Mouse (Mus musculus): ENCODE results near the gene Grwd1.
"Not testable (repeated sequence)": the region's sequence is repeated elsewhere in the genome, so short reads cannot be mapped to it uniquely, and the experiment has no call there.

The Grwd1 gene

GRCm38 (mm10) chr7:45830427-45831127 is at the start of gene Grwd1:
Gene Grwd1, minus strand, starts transcription at chr7:45830944.
- peak; percentile 76 for DNase-seq

DNA sequence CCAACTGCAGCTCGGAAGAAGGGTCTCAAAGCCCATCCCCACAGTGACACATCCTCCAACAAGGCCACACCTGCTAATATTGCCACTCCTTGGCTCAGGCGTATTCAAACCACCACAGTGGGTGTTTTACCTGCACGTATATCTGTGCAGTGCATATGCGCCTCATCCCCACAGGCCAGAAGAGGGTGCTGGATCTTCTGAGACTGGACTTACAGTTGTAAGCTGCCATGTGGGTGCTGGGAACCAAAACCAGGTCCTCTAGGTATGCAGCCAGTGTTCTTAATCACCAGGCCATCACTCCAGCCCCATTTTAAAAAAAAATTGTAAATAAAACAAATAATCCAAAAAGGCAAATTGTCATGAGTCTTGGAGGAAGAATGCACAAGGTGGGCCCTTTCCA is 49.8 kb upstream of the Grwd1 start:
- DNase-seq, result no peak

DNA sequence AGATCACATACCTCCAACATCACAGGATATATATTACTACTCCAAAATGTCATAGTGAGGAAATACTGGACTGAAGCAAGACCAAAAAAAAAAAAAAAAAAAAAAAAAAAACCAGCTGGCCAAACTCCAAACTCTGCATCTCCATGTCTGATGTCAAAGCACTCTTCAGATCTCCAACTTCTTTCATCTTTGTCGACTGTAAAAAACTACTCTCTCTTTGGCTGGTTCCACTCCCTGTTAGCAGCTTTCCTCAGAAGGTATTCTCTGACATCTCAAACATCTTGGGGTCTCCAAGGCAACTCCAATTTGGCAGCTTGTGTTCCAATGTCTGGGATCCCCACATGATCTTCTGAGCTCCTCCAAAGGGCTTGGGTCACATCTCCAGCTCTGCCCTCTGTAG is 47.5 kb upstream of the Grwd1 start, which contains the start of gene Grin2d:
Gene Grin2d (minus strand): TSS at position 101 of the 400 bp plus-strand sequence.
- not testable (repeated sequence) for DNase-seq

- DNase-seq, result no peak
Observed at GRCm38 (mm10) chr7:45876895-45877294, 46.2 kb upstream of the Grwd1 start.

GRCm38 (mm10) chr7:45873061-45873947 is 42.6 kb upstream of the Grwd1 start:
- DNase-seq, result peak; percentile 66

GRCm38 (mm10) chr7:45872624-45873023 is 41.9 kb upstream of the Grwd1 start, which contains the start of gene Kdelr1:
Gene Kdelr1, plus strand, starts transcription at chr7:45872772.
- DNase-seq, result peak; percentile 92

- no peak for DNase-seq
Observed at GRCm38 (mm10) chr7:45870282-45871058, 39.7 kb upstream of the Grwd1 start.

DNA sequence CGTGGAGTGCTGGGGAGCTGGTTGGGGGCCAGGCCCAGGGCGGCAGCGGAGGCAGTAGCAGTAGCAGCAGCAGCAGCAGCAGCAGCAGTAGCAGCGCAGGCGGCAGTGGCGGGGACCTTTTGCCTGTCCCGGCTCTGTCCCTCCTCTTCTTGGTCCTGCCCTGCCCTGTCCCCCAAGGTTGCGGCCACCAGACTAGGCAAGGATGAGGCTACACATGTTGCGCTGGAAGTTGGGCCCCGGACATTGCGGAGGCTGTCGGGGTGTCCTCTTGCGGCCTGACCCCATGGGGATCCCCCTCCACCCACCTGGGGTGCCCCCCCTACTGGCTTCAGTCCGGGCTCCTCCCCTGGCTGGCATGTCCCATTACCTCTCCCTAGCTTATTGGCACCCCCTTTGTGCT is 39.0 kb upstream of the Grwd1 start:
- DNase-seq, result no peak

- no peak for DNase-seq
Observed at GRCm38 (mm10) chr7:45869107-45869670, 38.4 kb upstream of the Grwd1 start.

GRCm38 (mm10) chr7:45867871-45868270 is 37.1 kb upstream of the Grwd1 start:
- DNase-seq, result no peak

- DNase-seq, result peak; percentile 88
Observed at GRCm38 (mm10) chr7:45865925-45866910, 35.5 kb upstream of the Grwd1 start.

- DNase-seq, result no peak
Observed at GRCm38 (mm10) chr7:45864435-45864834, 33.7 kb upstream of the Grwd1 start.

GRCm38 (mm10) chr7:45862804-45863203 is 32.1 kb upstream of the Grwd1 start:
- no peak for DNase-seq

GRCm38 (mm10) chr7:45859008-45859407 is 28.3 kb upstream of the Grwd1 start:
- DNase-seq, result no peak

DNA sequence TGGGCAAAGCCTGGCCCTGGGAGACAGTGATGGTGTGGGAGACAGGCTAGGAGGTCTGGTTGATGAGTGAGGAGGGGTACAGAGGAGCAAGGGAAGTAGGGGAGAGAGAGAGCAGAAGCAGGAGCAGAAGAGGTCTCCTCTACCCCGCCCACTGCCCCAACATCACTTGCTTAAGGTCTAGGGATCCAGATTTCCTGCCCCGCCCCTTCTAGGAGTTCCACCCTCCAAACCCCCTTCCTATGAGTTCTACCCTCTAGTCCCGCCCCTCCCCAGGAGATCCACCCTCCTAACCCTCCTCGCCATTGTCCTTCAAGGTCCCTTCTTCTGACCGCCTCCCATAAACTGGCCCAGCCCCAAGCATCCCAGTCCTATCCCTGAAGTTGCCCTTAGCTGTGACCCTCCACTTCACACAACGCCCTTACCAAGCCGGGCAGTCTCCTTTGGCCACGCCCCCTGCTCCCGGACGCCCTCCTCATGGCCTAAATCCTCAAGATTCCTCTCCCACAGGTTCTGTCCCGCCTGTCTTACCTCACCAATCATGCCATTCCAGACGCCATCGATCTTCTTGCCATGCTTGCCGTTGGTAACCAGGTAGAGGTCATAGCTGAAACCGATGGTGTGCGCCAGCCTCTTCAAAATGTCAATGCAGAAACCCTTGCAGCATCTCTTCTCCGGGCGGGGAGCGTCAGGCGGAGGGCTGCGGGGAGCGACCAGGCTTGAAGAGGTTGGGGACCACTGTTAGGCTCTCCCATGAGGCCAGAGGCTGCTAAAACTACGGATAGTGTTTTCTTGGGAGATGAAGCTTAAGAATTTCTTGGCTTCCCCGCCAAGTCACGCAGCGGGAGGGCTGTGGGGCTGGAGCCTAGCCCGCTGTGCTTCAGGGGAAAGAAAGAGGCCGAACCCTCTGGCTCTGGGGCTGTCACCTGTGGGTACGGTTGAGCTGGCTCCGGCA is 26.5 kb upstream of the Grwd1 start:
- DNase-seq, result peak; percentile 8

GRCm38 (mm10) chr7:45853089-45853488 is 22.3 kb upstream of the Grwd1 start:
- DNase-seq, result no peak

DNA sequence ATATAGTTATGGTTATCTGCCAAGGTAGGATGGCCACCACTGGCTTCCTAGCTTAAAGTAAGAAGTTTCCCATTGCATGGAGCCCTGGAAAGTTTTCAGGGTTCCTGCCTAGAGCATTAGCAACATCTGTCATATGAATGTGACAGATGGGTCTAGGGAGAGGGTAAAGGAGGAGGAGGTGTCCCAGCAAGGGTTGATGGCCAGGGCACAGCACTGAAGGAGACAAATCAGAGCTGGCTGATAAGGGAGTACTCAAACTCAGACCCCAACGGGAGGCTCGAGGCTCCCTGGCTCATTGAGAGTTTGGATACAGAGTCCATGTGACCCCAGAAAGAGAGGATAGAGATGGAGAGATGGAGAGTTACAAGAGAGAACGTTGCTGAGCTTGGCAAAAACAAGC is 19.9 kb upstream of the Grwd1 start:
- no peak for DNase-seq

DNA sequence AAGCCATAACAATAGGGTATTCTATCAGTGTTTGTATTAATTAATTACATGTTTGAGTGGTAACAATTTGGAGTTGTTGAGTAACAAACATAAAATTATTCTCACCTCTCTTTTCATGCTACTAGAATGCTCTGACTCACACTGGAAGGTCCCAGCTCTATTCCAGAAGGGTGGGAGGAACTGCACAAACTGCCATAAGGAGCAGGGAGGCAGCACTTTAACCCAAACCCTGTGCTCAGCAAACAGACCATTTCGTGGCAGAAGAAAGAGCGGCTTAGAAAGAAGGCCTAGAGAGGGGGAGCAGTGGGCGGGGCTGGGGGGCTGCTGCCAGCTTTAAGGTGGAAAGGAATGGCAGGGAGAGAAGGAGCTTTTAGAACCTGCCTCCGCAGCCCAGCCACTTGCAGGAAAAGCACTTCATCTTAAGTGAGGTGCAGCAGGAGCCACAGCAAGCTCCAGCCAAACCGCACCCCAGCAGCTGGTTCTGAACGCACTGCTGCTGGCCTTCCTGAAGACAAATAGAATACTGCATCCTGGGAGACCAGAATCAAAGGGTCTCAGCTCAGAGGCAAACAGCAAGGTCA is 17.8 kb upstream of the Grwd1 start:
- DNase-seq, result no peak

DNA sequence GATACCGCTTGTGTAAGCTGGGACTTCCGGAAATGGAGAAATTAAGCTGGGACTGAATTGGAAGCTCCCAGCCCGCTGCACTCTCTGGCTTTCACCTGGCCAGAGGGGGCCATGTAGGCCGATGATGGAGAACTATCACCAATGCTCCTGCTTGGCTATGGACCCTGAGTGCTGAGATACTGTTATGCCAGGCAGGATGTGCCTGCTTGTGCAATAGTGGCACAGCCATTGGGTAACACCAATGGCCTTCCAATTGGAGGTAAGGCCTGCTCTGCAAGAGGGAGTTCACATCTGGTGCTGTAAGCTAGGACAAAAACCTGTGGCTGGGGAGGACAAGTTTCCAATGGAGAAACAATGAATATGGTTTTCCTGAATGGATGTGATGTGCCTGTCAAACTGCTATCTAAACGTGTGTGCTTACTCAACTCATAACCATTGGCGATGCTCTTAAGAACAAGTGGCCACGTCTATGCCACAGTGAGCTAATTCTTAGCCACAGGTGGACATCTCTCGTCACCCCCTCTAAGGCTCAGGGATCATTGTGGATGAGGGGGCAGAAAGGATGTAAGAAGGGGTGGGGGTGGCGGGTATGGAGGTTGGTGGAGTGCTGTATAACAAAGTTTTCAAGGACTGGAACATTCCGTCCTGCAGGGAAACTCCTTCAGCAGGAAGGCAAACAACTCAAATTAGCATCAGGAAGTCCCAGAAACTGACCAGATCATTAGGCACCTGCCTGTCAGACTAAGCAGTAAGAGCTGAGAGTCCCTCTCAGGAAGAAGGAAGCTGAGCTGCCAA is 12.4 kb upstream of the Grwd1 start:
- no peak for DNase-seq
